Mouse (Mus musculus) lung, postnatal 14 days (tissue): ENCODE data around the gene Fam111a.
"Not testable (repeated sequence)": the region's sequence is repeated elsewhere in the genome, so short reads cannot be mapped to it uniquely, and the experiment has no call there.

ENCODE experiments used
- DNase-seq: peaks from one replicate; pipeline ENCODE4 v3.0.0; 2021

The Fam111a gene

GRCm38 (mm10) chr19:12545440-12545839 lies at the start of gene Fam111a:
TSS of gene Fam111a (plus strand) at chr19:12545740.
- DNase-seq = not testable (repeated sequence)

GRCm38 (mm10) chr19:12496241-12496640 lies 49.3 kb upstream of the Fam111a start:
- DNase-seq = no peak

GRCm38 (mm10) chr19:12497909-12498308 lies 47.6 kb upstream of the Fam111a start:
- no peak for DNase-seq

DNA sequence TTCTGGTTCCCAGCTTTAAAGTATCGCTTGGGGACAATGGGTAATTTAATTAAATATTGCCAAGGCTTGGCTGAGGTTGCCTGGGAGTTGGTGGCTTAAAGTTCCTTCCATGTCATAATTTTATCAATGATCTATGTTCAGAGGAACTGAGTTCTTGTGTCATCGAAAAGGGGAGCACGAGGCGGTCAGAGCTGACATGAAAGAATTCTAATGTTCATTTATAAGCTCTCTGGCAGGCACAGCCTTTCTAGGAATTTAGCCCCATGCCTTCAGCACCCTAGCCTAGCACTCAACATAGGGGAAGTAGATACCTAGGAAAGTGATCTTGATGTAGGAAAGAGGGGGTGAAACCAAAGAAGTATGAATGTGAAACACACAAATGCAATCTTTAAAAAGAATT lies 47.2 kb upstream of the Fam111a start:
- DNase-seq = no peak

DNA sequence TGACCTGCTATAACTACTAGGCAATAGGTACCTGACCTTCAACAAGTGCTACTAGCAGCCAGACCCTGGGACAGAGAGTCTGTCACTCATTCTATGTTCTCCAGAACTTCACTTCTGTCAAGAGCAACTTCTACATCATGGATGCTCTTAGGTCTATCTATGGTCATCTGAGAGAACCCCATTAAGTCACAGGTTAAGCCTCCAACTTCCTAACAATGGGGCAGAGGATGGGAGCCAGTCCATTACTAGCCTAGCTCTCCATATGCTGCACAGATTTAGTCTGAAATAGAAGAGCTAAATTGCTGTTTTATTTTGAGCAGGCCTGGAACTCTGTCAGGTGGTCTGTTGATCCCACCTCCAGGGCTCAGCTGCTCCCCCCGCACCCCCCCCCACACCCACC lies 46.6 kb upstream of the Fam111a start:
- no peak for DNase-seq

DNA sequence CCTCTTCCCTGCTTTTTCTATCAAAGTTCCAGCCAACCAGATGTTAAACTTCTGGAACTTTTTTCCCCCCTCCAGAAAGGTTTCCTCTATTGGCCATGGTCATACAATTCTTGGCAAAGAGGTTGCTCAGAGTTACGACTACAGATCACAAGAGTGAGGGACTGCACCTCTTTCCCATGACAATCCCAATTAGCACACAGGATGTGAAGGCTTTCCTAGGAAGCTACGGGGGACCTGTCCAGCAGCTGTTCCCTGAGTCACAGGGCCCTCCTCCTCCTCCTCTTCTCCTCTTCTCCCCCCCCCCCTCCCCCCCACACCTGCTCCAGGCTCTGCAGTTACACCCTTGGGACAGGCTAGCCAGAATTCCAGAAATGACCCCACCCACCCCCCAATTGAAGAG lies 46.1 kb upstream of the Fam111a start:
- DNase-seq = no peak

DNA sequence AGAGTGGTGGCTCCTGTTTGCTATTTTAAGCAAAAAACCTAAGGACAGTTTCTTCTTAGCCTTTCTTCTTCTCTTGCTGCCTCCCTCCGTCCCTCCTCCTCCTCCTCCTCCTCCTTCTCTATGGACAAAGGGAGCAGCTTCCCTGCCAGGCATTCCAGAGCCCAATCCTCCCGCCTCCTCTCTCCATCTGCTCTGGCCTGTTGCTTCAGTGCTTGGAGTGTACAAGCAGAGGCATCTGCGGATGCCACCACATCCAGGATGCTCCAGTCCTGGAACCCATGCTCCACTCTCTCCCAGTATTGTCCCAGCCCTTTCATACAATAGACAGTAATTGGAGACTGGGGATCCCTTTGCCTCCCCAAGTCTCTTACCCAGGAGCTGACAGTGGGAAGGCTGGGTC lies 45.4 kb upstream of the Fam111a start:
- DNase-seq = no peak

GRCm38 (mm10) chr19:12500881-12501311 lies 44.6 kb upstream of the Fam111a start:
- DNase-seq = peak; percentile 45

- peak; percentile 98 for DNase-seq
Measured at GRCm38 (mm10) chr19:12501370-12502347, 43.9 kb upstream of the Fam111a start, which contains the start of gene Dtx4. TSS of gene Dtx4 (minus strand) at chr19:12501454.

DNA sequence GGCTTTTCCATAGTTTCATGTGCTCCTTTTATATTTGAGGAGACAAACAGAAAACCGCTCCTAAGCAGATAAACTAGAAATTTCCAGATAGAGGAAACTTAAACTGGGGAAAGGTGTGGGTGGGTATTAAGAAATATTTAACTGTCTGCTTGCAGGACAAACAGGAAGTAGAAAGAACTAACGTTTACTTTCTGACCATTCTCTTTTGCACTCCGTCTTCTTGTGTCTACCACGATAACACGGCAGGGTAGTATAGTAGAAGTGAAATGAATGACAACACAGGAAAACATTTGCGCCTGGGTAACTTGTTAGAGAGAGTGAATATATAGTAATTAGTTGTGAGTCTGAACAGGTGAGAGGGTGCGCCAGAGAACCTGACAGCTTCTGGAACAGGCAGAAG lies 42.8 kb upstream of the Fam111a start:
- DNase-seq = no peak

GRCm38 (mm10) chr19:12514621-12515020 lies 30.9 kb upstream of the Fam111a start:
- no peak for DNase-seq

DNA sequence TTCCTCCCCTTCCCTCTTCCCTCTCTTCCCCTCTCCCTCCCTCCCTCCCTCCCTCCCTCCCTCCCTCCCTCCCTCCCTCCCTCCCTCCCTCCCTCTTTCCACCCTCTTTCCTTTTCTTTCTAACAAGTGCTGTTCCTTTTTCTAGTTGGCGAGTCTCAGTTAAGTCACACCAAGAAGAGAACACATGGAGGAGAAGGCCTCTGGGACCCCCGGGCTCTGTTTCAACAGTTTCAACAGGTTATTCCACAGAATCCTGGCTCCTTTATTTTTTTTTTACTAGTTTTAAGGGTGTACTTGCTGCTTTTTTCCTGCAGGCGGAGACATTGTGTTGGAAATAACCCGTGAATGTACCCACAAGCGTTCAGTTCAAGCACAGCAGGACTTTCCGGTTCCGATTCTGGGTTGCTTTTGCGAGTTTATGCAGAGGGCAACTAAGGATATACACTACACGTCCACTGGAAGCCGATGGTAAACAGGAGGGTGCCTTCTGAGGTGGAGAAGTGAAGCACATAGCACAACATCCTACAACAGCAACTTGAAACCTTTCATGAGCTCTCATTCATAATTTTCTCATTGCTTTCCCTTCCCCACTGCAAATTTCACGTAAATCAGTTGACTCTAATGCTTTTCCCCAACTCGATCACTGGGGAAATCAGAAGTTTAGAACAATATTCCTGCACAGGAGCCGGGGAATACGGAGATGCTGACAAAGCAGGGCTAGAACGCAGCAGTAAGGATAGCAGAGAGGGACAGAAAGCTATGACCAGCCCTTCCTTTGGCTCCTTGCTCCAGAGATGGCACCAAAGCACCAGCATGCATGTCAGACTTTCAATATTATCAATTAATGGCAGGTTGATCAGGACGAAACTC lies 27.6 kb upstream of the Fam111a start:
- peak; percentile 59 for DNase-seq

GRCm38 (mm10) chr19:12518541-12518890 lies 27.0 kb upstream of the Fam111a start:
- no peak for DNase-seq

- DNase-seq = no peak
Measured at GRCm38 (mm10) chr19:12523377-12523776, 22.2 kb upstream of the Fam111a start.

GRCm38 (mm10) chr19:12537168-12537567 lies 8.4 kb upstream of the Fam111a start:
- DNase-seq = no peak

GRCm38 (mm10) chr19:12539975-12540374 lies 5.6 kb upstream of the Fam111a start:
- DNase-seq = no peak

DNA sequence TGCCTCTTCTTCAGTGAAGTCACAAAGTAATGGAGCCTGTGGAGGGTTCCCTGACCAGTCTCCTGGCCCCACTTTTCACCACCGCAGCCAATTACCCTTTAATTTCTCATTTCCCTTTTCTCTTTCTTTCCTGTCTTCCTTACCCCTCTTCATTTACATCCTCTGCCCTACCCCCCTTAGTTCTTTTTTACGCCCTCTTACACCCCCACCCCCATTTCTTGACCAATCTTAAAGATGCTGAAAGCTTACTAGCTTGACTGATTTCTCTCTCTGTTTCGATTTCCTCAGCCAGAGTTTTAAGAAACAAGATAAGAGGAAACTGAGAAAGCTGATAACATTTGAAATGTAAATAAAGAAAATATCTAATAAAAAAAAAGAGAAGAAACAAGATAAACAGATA lies 4.8 kb upstream of the Fam111a start:
- no peak for DNase-seq

- DNase-seq = no peak
Measured at GRCm38 (mm10) chr19:12541644-12542043, 3.9 kb upstream of the Fam111a start.

- peak; percentile 62 for DNase-seq
Measured at GRCm38 (mm10) chr19:12549166-12549565, 3.6 kb downstream of the Fam111a start.

DNA sequence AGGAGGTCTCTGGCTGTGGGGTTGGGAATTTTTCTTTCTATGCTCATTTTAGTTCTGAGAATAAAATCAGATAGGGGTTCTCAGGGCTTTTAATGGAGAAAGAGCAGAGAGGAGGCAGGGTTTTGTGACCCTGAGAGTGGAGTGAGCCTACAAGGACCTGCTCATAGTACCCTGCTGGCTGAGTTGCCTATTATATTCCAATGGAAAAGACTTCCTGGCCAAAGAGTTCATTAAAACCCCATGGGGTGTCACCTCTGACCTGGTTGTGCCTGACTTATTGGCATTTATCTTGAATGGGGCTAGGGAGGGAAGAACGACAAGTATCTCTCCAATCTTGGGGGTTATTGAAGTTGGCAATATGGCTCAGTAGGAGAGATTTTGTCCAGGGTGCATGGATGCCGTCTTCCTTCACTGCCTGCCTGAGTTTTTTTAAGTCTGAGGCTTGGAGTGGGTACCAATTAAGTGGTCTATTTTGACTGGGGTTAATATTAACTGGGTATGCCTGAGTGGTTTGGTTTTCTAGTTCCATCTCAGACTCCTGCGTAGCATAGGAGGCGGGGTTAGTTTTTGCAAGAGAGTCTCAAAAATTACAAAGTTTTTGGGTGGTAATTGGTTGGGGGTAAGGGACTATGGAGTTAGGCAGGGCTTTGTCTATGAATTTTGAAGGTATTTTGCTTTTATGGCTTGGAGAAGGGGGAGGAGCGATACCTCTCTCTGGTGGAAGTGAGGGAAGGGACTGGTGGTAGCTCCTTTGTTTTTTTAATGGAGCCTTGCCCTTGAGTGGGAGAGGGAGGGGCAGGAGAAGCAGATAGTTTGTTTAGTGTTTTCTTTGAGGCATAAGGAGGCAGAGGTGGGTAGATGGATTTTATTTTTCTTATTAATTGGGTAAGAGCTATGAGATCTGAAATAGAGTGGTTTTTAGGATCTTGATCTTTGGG lies 4.7 kb downstream of the Fam111a start:
- DNase-seq = no peak

GRCm38 (mm10) chr19:12556293-12556692 lies 10.8 kb downstream of the Fam111a start:
- no peak for DNase-seq

DNA sequence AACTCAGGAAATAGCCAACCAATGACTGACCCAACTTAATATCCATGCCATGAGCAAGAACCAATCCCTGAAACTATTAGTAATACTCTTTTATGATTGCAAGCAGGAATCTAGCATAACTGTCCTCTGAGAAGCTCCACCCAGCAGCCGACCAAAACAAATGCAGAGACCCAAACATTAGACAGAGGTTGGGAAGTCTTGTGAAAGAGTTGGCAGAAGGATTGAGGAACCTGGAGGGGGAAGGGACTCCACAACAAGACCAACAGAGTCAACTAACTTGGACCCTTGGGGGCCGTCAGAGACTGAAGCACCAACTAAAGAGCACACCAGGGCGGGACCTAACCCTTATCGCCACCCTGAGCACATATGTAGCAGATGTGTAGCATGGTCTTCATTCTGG lies 12.7 kb downstream of the Fam111a start:
- no peak for DNase-seq
